Mouse (Mus musculus): ENCODE measurements around the gene Gjc2. TPM values are rescaled to one million over a fixed set of nuclear protein-coding genes. Genes with fewer than 3 reads are reported as not detected.

Gjc2 gene
- total RNA-seq, 2 experiments from 2014 or later, result not detected

- no peak for ATAC-seq (replicated peaks; ENCODE audit: low FRiP score, poor library complexity, severe bottlenecking)
Measured at GRCm38 (mm10) chr11:59131348-59131919, 51.6 kb downstream of the Gjc2 start.

GRCm38 (mm10) chr11:59130782-59131181, 52.2 kb downstream of the Gjc2 start:
- ATAC-seq (replicated peaks; ENCODE audit: low FRiP score, poor library complexity, severe bottlenecking), result no peak

Other genes starting within 250 kb of the Gjc2 start
- gene Rnf187, start 244.3 kb downstream of the Gjc2 start, total RNA-seq (2015; ENCODE audit: low replicate concordance), result 18.6 and 23.6 TPM in 2 replicates
- gene Rnf187, start 244.3 kb downstream of the Gjc2 start, total RNA-seq (2017; ENCODE audit: low replicate concordance), result 32.3 and 36.6 TPM in 2 replicates
- 7.5 and 25.9 TPM in 2 replicates for gene Hist3h2ba, start 234.3 kb downstream of the Gjc2 start, total RNA-seq (2015; ENCODE audit: low replicate concordance)
- 40.6 and 51.9 TPM in 2 replicates for gene Hist3h2ba, start 234.3 kb downstream of the Gjc2 start, total RNA-seq (2017; ENCODE audit: low replicate concordance)
- gene Hist3h2a, start 228.5 kb downstream of the Gjc2 start, total RNA-seq (2015; ENCODE audit: low replicate concordance), result 30.5 and 41.5 TPM in 2 replicates
- gene Hist3h2a, start 228.5 kb downstream of the Gjc2 start, total RNA-seq (2017; ENCODE audit: low replicate concordance), result 255 and 279 TPM in 2 replicates
- gene Trim17, start 228.5 kb downstream of the Gjc2 start, total RNA-seq (2015; ENCODE audit: low replicate concordance), result 0.63 TPM in 1 of 2 replicates, not detected in the other
- 1.5 TPM in 1 of 2 replicates, not detected in the other for gene Trim17, start 228.5 kb downstream of the Gjc2 start, total RNA-seq (2017; ENCODE audit: low replicate concordance)
- 6.7 and 11.1 TPM in 2 replicates for gene Trim11, start 205.1 kb downstream of the Gjc2 start, total RNA-seq (2015; ENCODE audit: low replicate concordance)
- gene Trim11, start 205.1 kb downstream of the Gjc2 start, total RNA-seq (2017; ENCODE audit: low replicate concordance), result 8.1 and 10.8 TPM in 2 replicates
- 0.42 and 0.96 TPM in 2 replicates for gene Obscn, start 46.8 kb downstream of the Gjc2 start, total RNA-seq (2015; ENCODE audit: low replicate concordance)
- gene Obscn, start 46.8 kb downstream of the Gjc2 start, total RNA-seq (2017; ENCODE audit: low replicate concordance), result 2.7 and 4.5 TPM in 2 replicates
- 11.5 and 30.7 TPM in 2 replicates for gene Iba57, start 19.5 kb downstream of the Gjc2 start, total RNA-seq (2015; ENCODE audit: low replicate concordance)
- 64.1 and 74.6 TPM in 2 replicates for gene Iba57, start 19.5 kb downstream of the Gjc2 start, total RNA-seq (2017; ENCODE audit: low replicate concordance)
- gene Guk1, start 9.0 kb upstream of the Gjc2 start, total RNA-seq (2015; ENCODE audit: low replicate concordance), result 13.8 and 20.4 TPM in 2 replicates
- 4.5 and 8.2 TPM in 2 replicates for gene Guk1, start 9.0 kb upstream of the Gjc2 start, total RNA-seq (2017; ENCODE audit: low replicate concordance)
- 5.4 and 11.3 TPM in 2 replicates for gene Mrpl55, start 19.3 kb upstream of the Gjc2 start, total RNA-seq (2015; ENCODE audit: low replicate concordance)
- 10.1 and 14.1 TPM in 2 replicates for gene Mrpl55, start 19.3 kb upstream of the Gjc2 start, total RNA-seq (2017; ENCODE audit: low replicate concordance)
- 0.77 and 6.9 TPM in 2 replicates for gene 2310033P09Rik, start 25.1 kb upstream of the Gjc2 start, total RNA-seq (2015; ENCODE audit: low replicate concordance)
- gene 2310033P09Rik, start 25.1 kb upstream of the Gjc2 start, total RNA-seq (2017; ENCODE audit: low replicate concordance), result 4.4 and 8.2 TPM in 2 replicates
- gene Arf1, start 45.1 kb upstream of the Gjc2 start, total RNA-seq (2015; ENCODE audit: low replicate concordance), result 111 and 132 TPM in 2 replicates
- gene Arf1, start 45.1 kb upstream of the Gjc2 start, total RNA-seq (2017; ENCODE audit: low replicate concordance), result 93.9 and 107 TPM in 2 replicates
- gene Wnt3a, start 107.5 kb upstream of the Gjc2 start, total RNA-seq (2015; ENCODE audit: low replicate concordance), result not detected in 2 replicates
- gene Wnt3a, start 107.5 kb upstream of the Gjc2 start, total RNA-seq (2017; ENCODE audit: low replicate concordance), result 0.42 TPM in 1 of 2 replicates, not detected in the other
- gene Wnt9a, start 123.7 kb upstream of the Gjc2 start, total RNA-seq (2015; ENCODE audit: low replicate concordance), result not detected in 2 replicates
- not detected in 2 replicates for gene Wnt9a, start 123.7 kb upstream of the Gjc2 start, total RNA-seq (2017; ENCODE audit: low replicate concordance)
- gene Prss38, start 192.4 kb upstream of the Gjc2 start, total RNA-seq (2015; ENCODE audit: low replicate concordance), result not detected in 2 replicates
- not detected in 2 replicates for gene Prss38, start 192.4 kb upstream of the Gjc2 start, total RNA-seq (2017; ENCODE audit: low replicate concordance)

Measured in erythroblast, adult 5-6 weeks (primary cell).